Mouse (Mus musculus): ENCODE data around the gene 1110008L16Rik. TPM values are rescaled to one million over a fixed set of nuclear protein-coding genes. Genes with fewer than 3 reads are reported as not detected.

The 1110008L16Rik gene
- polyA plus RNA-seq, 2 experiments: 5.2 to 6.1 TPM

DNA sequence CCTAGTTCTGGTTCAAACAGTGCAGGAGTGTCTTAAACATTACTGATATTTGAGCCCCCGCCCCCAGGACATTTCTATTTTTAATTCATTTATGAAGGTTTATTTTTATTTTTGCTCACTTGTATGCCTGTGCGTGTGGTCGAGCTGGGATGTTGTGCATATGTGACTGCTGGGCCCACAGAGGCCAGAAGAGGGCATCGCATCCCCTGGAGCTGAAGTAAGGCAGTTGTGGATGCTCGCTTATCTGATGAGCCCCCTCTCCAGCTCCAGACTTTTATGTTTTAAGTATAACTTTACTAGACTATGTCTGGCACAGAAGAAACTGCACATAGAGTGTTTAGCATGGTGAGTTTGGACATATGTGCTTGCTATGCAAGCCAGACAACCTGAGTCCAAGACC lies 14.5 kb downstream of the 1110008L16Rik start:
- Histone ChIP-seq H3K9me3 (ENCODE audit: control insufficient read depth, low read length) (no peaks in the 10 kb centered on the region), H3K9ac (replicated peaks) (no peak overlapping the region), H3K27me3 (ENCODE audit: control insufficient read depth, insufficient read depth, low read length) (no peaks in the 10 kb centered on the region), H3K36me3 (replicated peaks; ENCODE audit: control insufficient read depth, insufficient read depth, low read depth) (no peaks in the 10 kb centered on the region; the same call in 1 of the 2 replicates), H3K4me1 (replicated peaks; ENCODE audit: control insufficient read depth in 2 of 2, insufficient read depth in 2 of 2, low read length in 1 of 2) (no peaks in the 10 kb centered on the region), H3K27ac (no peak overlapping the region), H3K4me2 (ENCODE audit: low read depth) (no peak overlapping the region), H3K4me3 (ENCODE audit: insufficient read depth in 1 of 2, low read depth in 2 of 2, low read length in 2 of 2) (no peak overlapping the region)
- DNase-seq (ENCODE audit: low read depth in 3 of 3, low spot score in 3 of 3) (no peak), ATAC-seq (ENCODE audit: insufficient read depth) (no peak)
- TF ChIP-seq CTCF (IDR thresholded peaks at IDR 0.05; ENCODE audit: low read depth): peak; percentile 50
- TF ChIP-seq EP300 (IDR thresholded peaks at IDR 0.05; ENCODE audit: low read depth): no peak
- 67% methylated on average over 5 of the region's 5 CpGs for WGBS (ENCODE audit: insufficient replicate concordance)

DNA sequence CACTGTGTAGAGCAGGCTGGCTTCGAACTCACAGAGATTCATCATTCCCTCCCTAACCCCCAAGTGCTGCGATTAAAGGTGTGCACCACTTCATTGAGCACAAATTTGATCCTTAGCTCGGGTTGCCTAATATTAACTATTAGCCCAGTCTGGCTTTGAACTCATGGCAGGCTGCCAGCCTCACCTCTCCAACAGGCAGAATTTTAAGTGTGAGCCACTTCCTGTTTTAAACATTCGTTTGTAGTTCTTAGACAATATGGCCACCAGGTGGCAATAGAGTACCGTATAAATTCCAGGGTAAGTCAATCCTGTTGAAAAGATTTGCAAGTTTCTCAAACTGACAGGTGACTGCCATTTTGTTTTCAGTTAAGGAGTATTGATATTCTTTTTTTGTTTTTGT lies 15.8 kb downstream of the 1110008L16Rik start:
- Histone ChIP-seq H3K36me3 (replicated peaks; ENCODE audit: control insufficient read depth, insufficient read depth, low read depth) (no peaks in the 10 kb centered on the region; the same call in 1 of the 2 replicates), H3K9me3 (ENCODE audit: control insufficient read depth, low read length) (no peaks in the 10 kb centered on the region), H3K27me3 (ENCODE audit: control insufficient read depth, insufficient read depth, low read length) (no peaks in the 10 kb centered on the region), H3K4me1 (replicated peaks; ENCODE audit: control insufficient read depth in 2 of 2, insufficient read depth in 2 of 2, low read length in 1 of 2) (no peaks in the 10 kb centered on the region), H3K27ac (no peak overlapping the region), H3K9ac (replicated peaks) (no peak overlapping the region), H3K4me2 (ENCODE audit: low read depth) (no peak overlapping the region), H3K4me3 (ENCODE audit: insufficient read depth in 1 of 2, low read depth in 2 of 2, low read length in 2 of 2) (no peak overlapping the region)
- no peak for TF ChIP-seq EP300 (IDR thresholded peaks at IDR 0.05; ENCODE audit: low read depth)
- TF ChIP-seq CTCF (IDR thresholded peaks at IDR 0.05; ENCODE audit: low read depth): peak; percentile 67
- peak; percentile 70 to 79 (median 70) for DNase-seq (ENCODE audit: low read depth in 3 of 3, low spot score in 3 of 3)
- no peak for ATAC-seq (ENCODE audit: insufficient read depth)
- 35% methylated on average over 5 of the region's 5 CpGs for WGBS (ENCODE audit: insufficient replicate concordance)

DNA sequence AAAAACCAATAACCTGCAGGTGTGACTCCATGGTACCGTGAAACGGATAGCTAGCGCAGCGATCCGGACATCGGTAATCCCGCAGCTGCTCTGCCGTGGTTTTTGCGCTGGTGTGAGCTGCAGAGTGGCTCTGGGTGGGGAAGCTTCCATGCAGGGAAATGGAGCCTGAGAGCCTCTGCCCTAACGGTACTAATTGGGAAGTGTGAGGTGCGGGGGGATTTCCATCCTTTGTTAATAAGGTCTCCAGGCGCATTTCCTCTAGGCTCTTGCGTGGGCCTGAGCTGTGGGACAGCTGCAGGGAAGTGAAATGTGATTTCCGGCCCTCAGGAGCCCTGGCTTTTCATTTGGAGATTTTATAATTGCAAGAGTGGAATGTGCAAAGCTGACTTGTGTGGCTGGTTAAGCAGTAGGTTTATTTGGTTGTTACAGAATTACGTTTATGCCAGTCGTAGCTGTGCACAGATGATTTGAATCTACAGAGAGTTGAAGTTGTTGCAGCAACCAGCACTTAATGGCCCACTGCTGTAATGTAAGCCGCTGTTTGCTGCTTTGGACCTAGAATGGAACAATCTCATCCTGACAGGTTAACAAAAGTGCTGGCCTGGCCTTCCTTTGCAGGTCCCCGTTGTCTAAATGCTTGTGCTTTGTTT lies 22.4 kb downstream of the 1110008L16Rik start:
- no peak overlapping the region for H3K4me3 ChIP-seq (ENCODE audit: insufficient read depth in 1 of 2, low read depth in 2 of 2, low read length in 2 of 2)
- ATAC-seq (ENCODE audit: insufficient read depth): no peak
- DNase-seq (ENCODE audit: low read depth in 3 of 3, low spot score in 3 of 3): no peak
- peaks cover 0 to 4% of the 10 kb centered on the region in 2 experiments; a peak in 1 of 4 replicates for H3K4me1 ChIP-seq (replicated peaks; ENCODE audit: control insufficient read depth in 2 of 2, insufficient read depth in 2 of 2, low read length in 1 of 2)
- H3K9ac ChIP-seq (replicated peaks): no peak overlapping the region
- H3K27ac ChIP-seq: no peak overlapping the region
- no peak for TF ChIP-seq EP300 (IDR thresholded peaks at IDR 0.05; ENCODE audit: low read depth)
- TF ChIP-seq CTCF (IDR thresholded peaks at IDR 0.05; ENCODE audit: low read depth): no peak
- H3K27me3 ChIP-seq (ENCODE audit: control insufficient read depth, insufficient read depth, low read length): no peaks in the 10 kb centered on the region
- H3K36me3 ChIP-seq (replicated peaks; ENCODE audit: control insufficient read depth, insufficient read depth, low read depth): no peaks in the 10 kb centered on the region; the same call in 1 of the 2 replicates
- H3K4me2 ChIP-seq (ENCODE audit: low read depth): no peak overlapping the region
- no peaks in the 10 kb centered on the region for H3K9me3 ChIP-seq (ENCODE audit: control insufficient read depth, low read length)
- WGBS (ENCODE audit: insufficient replicate concordance): 84% methylated on average over 18 of the region's 18 CpGs

DNA sequence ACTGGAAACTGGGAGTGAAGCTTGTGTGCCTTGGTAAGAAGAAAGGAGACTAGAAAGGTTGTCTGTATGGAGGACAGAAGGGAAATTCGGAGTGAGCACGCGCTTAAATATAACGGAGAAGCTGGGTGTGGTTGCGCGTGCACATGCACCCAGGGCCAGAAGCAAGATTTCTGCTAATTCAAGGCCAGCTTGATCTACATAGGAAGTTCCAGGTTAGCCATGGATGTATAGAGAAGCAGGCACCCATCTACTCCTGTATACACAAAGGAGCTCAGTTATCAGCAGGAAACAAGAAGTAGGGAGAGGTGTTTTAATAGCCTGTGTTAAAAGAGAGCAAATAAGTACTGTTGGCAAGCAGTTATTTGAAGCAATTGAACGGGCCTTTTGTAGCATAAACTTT lies 26.3 kb downstream of the 1110008L16Rik start:
- Histone ChIP-seq H3K4me3 (ENCODE audit: insufficient read depth in 1 of 2, low read depth in 2 of 2, low read length in 2 of 2) (no peak overlapping the region), H3K27ac (no peak overlapping the region), H3K27me3 (ENCODE audit: control insufficient read depth, insufficient read depth, low read length) (no peaks in the 10 kb centered on the region), H3K9me3 (ENCODE audit: control insufficient read depth, low read length) (no peaks in the 10 kb centered on the region), H3K4me1 (replicated peaks; ENCODE audit: control insufficient read depth in 2 of 2, insufficient read depth in 2 of 2, low read length in 1 of 2) (peaks cover 0 to 13% of the 10 kb centered on the region in 2 experiments; a peak in 2 of 4 replicates), H3K9ac (replicated peaks) (no peak overlapping the region), H3K4me2 (ENCODE audit: low read depth) (no peak overlapping the region), H3K36me3 (replicated peaks; ENCODE audit: control insufficient read depth, insufficient read depth, low read depth) (no peaks in the 10 kb centered on the region)
- ATAC-seq (ENCODE audit: insufficient read depth) (no peak), DNase-seq (ENCODE audit: low read depth in 3 of 3, low spot score in 3 of 3) (no peak)
- TF ChIP-seq CTCF (IDR thresholded peaks at IDR 0.05; ENCODE audit: low read depth) (no peak), EP300 (IDR thresholded peaks at IDR 0.05; ENCODE audit: low read depth) (no peak)
- WGBS (ENCODE audit: insufficient replicate concordance): 30% methylated on average over 7 of the region's 7 CpGs

DNA sequence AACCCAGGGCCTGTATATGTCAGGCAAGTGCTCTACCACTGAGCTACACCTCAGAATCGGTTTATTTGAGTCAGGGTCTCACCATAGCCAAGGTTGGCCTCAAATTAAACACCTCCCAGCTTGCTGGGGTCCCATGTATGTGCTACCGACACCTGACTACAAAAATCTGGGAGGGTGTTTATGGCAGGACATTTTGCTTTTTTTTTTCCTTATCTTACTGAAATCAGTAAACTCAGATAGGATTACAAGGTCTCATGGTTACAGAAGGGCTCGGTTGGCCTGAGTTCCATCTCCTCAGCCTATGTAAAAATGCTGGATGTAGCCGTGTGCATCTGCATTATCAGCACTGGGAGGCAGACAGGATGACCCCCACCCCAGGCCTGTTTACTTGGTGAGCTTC lies 29.4 kb downstream of the 1110008L16Rik start:
- WGBS (ENCODE audit: insufficient replicate concordance): 44% methylated on average over 4 of the region's 4 CpGs
- H3K9ac ChIP-seq (replicated peaks): no peak overlapping the region
- peaks cover 0 to 13% of the 10 kb centered on the region in 2 experiments; a peak in 2 of 4 replicates for H3K4me1 ChIP-seq (replicated peaks; ENCODE audit: control insufficient read depth in 2 of 2, insufficient read depth in 2 of 2, low read length in 1 of 2)
- H3K27me3 ChIP-seq (ENCODE audit: control insufficient read depth, insufficient read depth, low read length): no peaks in the 10 kb centered on the region
- DNase-seq (ENCODE audit: low read depth in 3 of 3, low spot score in 3 of 3) (no peak), ATAC-seq (ENCODE audit: insufficient read depth) (no peak; the same call in 1 of the 2 replicates)
- H3K36me3 ChIP-seq (replicated peaks; ENCODE audit: control insufficient read depth, insufficient read depth, low read depth): no peaks in the 10 kb centered on the region
- H3K27ac ChIP-seq: no peak overlapping the region
- H3K4me3 ChIP-seq (ENCODE audit: insufficient read depth in 1 of 2, low read depth in 2 of 2, low read length in 2 of 2): no peak overlapping the region
- TF ChIP-seq EP300 (IDR thresholded peaks at IDR 0.05; ENCODE audit: low read depth): no peak
- no peak for TF ChIP-seq CTCF (IDR thresholded peaks at IDR 0.05; ENCODE audit: low read depth)
- H3K4me2 ChIP-seq (ENCODE audit: low read depth): no peak overlapping the region
- H3K9me3 ChIP-seq (ENCODE audit: control insufficient read depth, low read length): no peaks in the 10 kb centered on the region

All from liver, embryonic 14.5 days (tissue).